Mouse (Mus musculus): Measurements from ENCODE around the gene Snupn. TPM values are rescaled to one million over a fixed set of nuclear protein-coding genes. Genes with fewer than 3 reads are reported as not detected.
A peak's percentile ranks its signal among the peaks of the same experiment; 100 is the strongest.

Gene Snupn
- polyA plus RNA-seq, 1 experiment = 5.2 TPM

GRCm38 (mm10) chr9:56958689-56959088 lies 8.0 kb downstream of the Snupn start:
- TF ChIP-seq POLR2A (IDR thresholded peaks at IDR 0.05; ENCODE audit: borderline replicate concordance, low read depth, low read length) = no peak
- TF ChIP-seq CTCF (IDR thresholded peaks at IDR 0.05; ENCODE audit: low read depth, low read length) = no peak
- H3K27ac ChIP-seq (ENCODE audit: insufficient read depth, low read depth, low read length) = no peak overlapping the region
- H3K4me1 ChIP-seq (ENCODE audit: control insufficient read depth, insufficient read depth, low read length) = peaks cover 16% of the 10 kb centered on the region
- H3K4me3 ChIP-seq (ENCODE audit: insufficient read depth, low read length) = no peak overlapping the region

- Histone ChIP-seq H3K4me1 (ENCODE audit: control insufficient read depth, insufficient read depth, low read length) (peaks cover 16% of the 10 kb centered on the region), H3K4me3 (ENCODE audit: insufficient read depth, low read length) (no peak overlapping the region), H3K27ac (ENCODE audit: insufficient read depth, low read depth, low read length) (no peak overlapping the region)
- TF ChIP-seq CTCF (IDR thresholded peaks at IDR 0.05; ENCODE audit: low read depth, low read length) (no peak), POLR2A (IDR thresholded peaks at IDR 0.05; ENCODE audit: borderline replicate concordance, low read depth, low read length) (no peak)
Measured at GRCm38 (mm10) chr9:56961591-56961990, 10.9 kb downstream of the Snupn start.

GRCm38 (mm10) chr9:56970158-56970557 lies 19.5 kb downstream of the Snupn start:
- Histone ChIP-seq H3K27ac (ENCODE audit: insufficient read depth, low read depth, low read length) (no peak overlapping the region), H3K4me3 (ENCODE audit: insufficient read depth, low read length) (no peak overlapping the region), H3K4me1 (ENCODE audit: control insufficient read depth, insufficient read depth, low read length) (peaks cover 3% of the 10 kb centered on the region)
- TF ChIP-seq POLR2A (IDR thresholded peaks at IDR 0.05; ENCODE audit: borderline replicate concordance, low read depth, low read length) = no peak
- TF ChIP-seq CTCF (IDR thresholded peaks at IDR 0.05; ENCODE audit: low read depth, low read length) = no peak

GRCm38 (mm10) chr9:56973960-56974524 lies 23.4 kb downstream of the Snupn start:
- H3K4me1 ChIP-seq (ENCODE audit: control insufficient read depth, insufficient read depth, low read length) = peaks cover 7% of the 10 kb centered on the region
- TF ChIP-seq CTCF (IDR thresholded peaks at IDR 0.05; ENCODE audit: low read depth, low read length) = no peak
- TF ChIP-seq POLR2A (IDR thresholded peaks at IDR 0.05; ENCODE audit: borderline replicate concordance, low read depth, low read length) = no peak

GRCm38 (mm10) chr9:56975199-56975598 lies 24.5 kb downstream of the Snupn start:
- no peak for TF ChIP-seq POLR2A (IDR thresholded peaks at IDR 0.05; ENCODE audit: borderline replicate concordance, low read depth, low read length)
- TF ChIP-seq CTCF (IDR thresholded peaks at IDR 0.05; ENCODE audit: low read depth, low read length) = no peak
- Histone ChIP-seq H3K4me1 (ENCODE audit: control insufficient read depth, insufficient read depth, low read length) (peaks cover 7% of the 10 kb centered on the region), H3K4me3 (ENCODE audit: insufficient read depth, low read length) (no peak overlapping the region), H3K27ac (ENCODE audit: insufficient read depth, low read depth, low read length) (no peak overlapping the region)

More at GRCm38 (mm10) chr9:56973960-56974524, 23.4 kb downstream of the Snupn start:
- Histone ChIP-seq H3K4me3 (ENCODE audit: insufficient read depth, low read length) (no peak overlapping the region), H3K27ac (ENCODE audit: insufficient read depth, low read depth, low read length) (no peak overlapping the region)

GRCm38 (mm10) chr9:56980186-56980585 lies 29.5 kb downstream of the Snupn start:
- peaks cover 4% of the 10 kb centered on the region for H3K4me1 ChIP-seq (ENCODE audit: control insufficient read depth, insufficient read depth, low read length)

GRCm38 (mm10) chr9:56981502-56981901 lies 30.8 kb downstream of the Snupn start:
- Histone ChIP-seq H3K4me1 (ENCODE audit: control insufficient read depth, insufficient read depth, low read length) (no peaks in the 10 kb centered on the region), H3K27ac (ENCODE audit: insufficient read depth, low read depth, low read length) (no peak overlapping the region), H3K4me3 (ENCODE audit: insufficient read depth, low read length) (no peak overlapping the region)
- TF ChIP-seq POLR2A (IDR thresholded peaks at IDR 0.05; ENCODE audit: borderline replicate concordance, low read depth, low read length) = no peak

More at GRCm38 (mm10) chr9:56980186-56980585, 29.5 kb downstream of the Snupn start:
- H3K27ac ChIP-seq (ENCODE audit: insufficient read depth, low read depth, low read length) = no peak overlapping the region
- TF ChIP-seq POLR2A (IDR thresholded peaks at IDR 0.05; ENCODE audit: borderline replicate concordance, low read depth, low read length) (no peak), CTCF (IDR thresholded peaks at IDR 0.05; ENCODE audit: low read depth, low read length) (no peak)
- H3K4me3 ChIP-seq (ENCODE audit: insufficient read depth, low read length) = no peak overlapping the region

- peaks cover 5% of the 10 kb centered on the region; the same call in 1 of the 2 replicates for H3K4me1 ChIP-seq (ENCODE audit: control insufficient read depth, insufficient read depth, low read length)
- TF ChIP-seq POLR2A (IDR thresholded peaks at IDR 0.05; ENCODE audit: borderline replicate concordance, low read depth, low read length) (no peak), CTCF (IDR thresholded peaks at IDR 0.05; ENCODE audit: low read depth, low read length) (no peak; the same call in 1 of the 2 replicates)
- peak within 1 kb of the TSS; percentile 87 for H3K27ac ChIP-seq (ENCODE audit: insufficient read depth, low read depth, low read length)
- H3K4me3 ChIP-seq (ENCODE audit: insufficient read depth, low read length) = peak within 1 kb of the TSS; percentile 97
Measured at GRCm38 (mm10) chr9:56994286-56995197, 43.9 kb downstream of the Snupn start, which contains the start of gene Ptpn9. Ptpn9 (plus strand) TSS chr9:56994923.

GRCm38 (mm10) chr9:56995198-56996027 lies 44.7 kb downstream of the Snupn start:
- peak overlapping the region; percentile 87 for H3K27ac ChIP-seq (ENCODE audit: insufficient read depth, low read depth, low read length)
- H3K4me1 ChIP-seq (ENCODE audit: control insufficient read depth, insufficient read depth, low read length) = peaks cover 9% of the 10 kb centered on the region
- peak overlapping the region; percentile 97 for H3K4me3 ChIP-seq (ENCODE audit: insufficient read depth, low read length)
- TF ChIP-seq POLR2A (IDR thresholded peaks at IDR 0.05; ENCODE audit: borderline replicate concordance, low read depth, low read length) (no peak), CTCF (IDR thresholded peaks at IDR 0.05; ENCODE audit: low read depth, low read length) (0 out of 2 replicates have a peak, but pooled peaks have one; percentile 16)

Measured in bone marrow macrophage, adult 2 months (primary cell).